Mouse (Mus musculus) stomach, postnatal 0 days (tissue): ENCODE results near the gene Spesp1. TPM values are rescaled to one million over a fixed set of nuclear protein-coding genes. Genes with fewer than 3 reads are reported as not detected.

ENCODE experiments used
- ATAC-seq: fragments of 200-750 bp; cut with Nextera tagmentation; 2 replicates; pipeline ENCODE4 v1.8.0; 2017; ENCODE audit not compliant: low FRiP score, low TSS enrichment
- DNase-seq: peaks from one replicate; pipeline ENCODE4 v3.0.0-alpha.2; 2016; ENCODE audit warnings: low spot score
- H3K27ac ChIP-seq: fragments of 300-500 bp; sonication (generic); replicated peaks from 2 replicates; pipeline ENCODE4 v1.5.1; 2014; ENCODE audit warnings: mild to moderate bottlenecking, control low read depth
- H3K27me3 ChIP-seq: fragments of 300-500 bp; sonication (generic); 2 replicates; pipeline ENCODE4 v1.6.1; 2014; ENCODE audit warnings: low read length; ENCODE audit not compliant: control insufficient read depth, insufficient read depth
- H3K36me3 ChIP-seq: fragments of 300-500 bp; sonication (generic); 2 replicates; pipeline ENCODE4 v1.6.1; 2014; ENCODE audit warnings: low read length, mixed read lengths; ENCODE audit not compliant: control insufficient read depth, insufficient read depth
- H3K4me1 ChIP-seq: fragments of 300-500 bp; sonication (generic); replicated peaks from 2 replicates; pipeline ENCODE4 v1.6.1; 2014; ENCODE audit warnings: antibody characterized with exemption; ENCODE audit not compliant: control insufficient read depth, insufficient read depth
- H3K4me2 ChIP-seq: fragments of 300-500 bp; sonication (generic); replicated peaks from 2 replicates; pipeline ENCODE4 v1.6.1; 2014; ENCODE audit warnings: low read depth, mild to moderate bottlenecking, control low read depth, moderate library complexity
- H3K4me3 ChIP-seq: fragments of 300-500 bp; sonication (generic); 2 replicates; pipeline ENCODE4 v1.5.1; 2014; ENCODE audit warnings: low read depth, low read length, control low read depth
- H3K9ac ChIP-seq: fragments of 300-500 bp; sonication (generic); 2 replicates; pipeline ENCODE4 v1.6.1; 2014; ENCODE audit warnings: mild to moderate bottlenecking, low read length, control low read depth, mixed read lengths
- H3K9me3 ChIP-seq: fragments of 300-500 bp; sonication (generic); 2 replicates; pipeline ENCODE4 v1.6.1; 2016; ENCODE audit warnings: low read length; ENCODE audit not compliant: control insufficient read depth
- CTCF ChIP-seq: IDR thresholded peaks from 2 replicates; pipeline ENCODE4 v1.5.1; 2016; ENCODE audit warnings: antibody characterized with exemption, low read depth, mild to moderate bottlenecking, moderate library complexity
- EP300 ChIP-seq: optimal IDR thresholded peaks from 2 replicates; pipeline ENCODE3; 2016; ENCODE audit warnings: antibody characterized with exemption
- WGBS: fragments of 180-500 bp; shearing (Covaris S2); extraction: QIAGEN DNeasy Blood & Tissue Kit; methylation state at CpG from one replicate; pipeline ENCODE4 v1.1.7; 2014; 5-methylcytosine and 5-hydroxymethylcytosine counted together
- polyA plus RNA-seq: library from polyadenylated mRNA; unstranded; fragments of >200 nt; fragmentation: Nextera tagmentation; extraction: Ambion mirVana; gene quantifications from 2 replicates; pipeline ENCODE4 v1.2.1, GENCODE M21; 2015

Gene Spesp1
- polyA plus RNA-seq, 1 experiment from 2014 or later: not detected

GRCm38 (mm10) chr9:62244612-62245010 lies 37.4 kb downstream of the Spesp1 start:
- no peak overlapping the region for H3K9ac ChIP-seq
- 35% methylated on average over 3 of the region's 3 CpGs for WGBS
- H3K27ac ChIP-seq: no peak overlapping the region
- DNase-seq: no peak
- H3K36me3 ChIP-seq: no peaks in the 10 kb centered on the region
- no peaks in the 10 kb centered on the region for H3K27me3 ChIP-seq
- peak; percentile 18; the same call in 1 of the 2 replicates for ATAC-seq
- no peak overlapping the region for H3K4me3 ChIP-seq
- H3K4me2 ChIP-seq: peak overlapping the region; percentile 30; the same call in 1 of the 2 replicates
- H3K9me3 ChIP-seq: no peaks in the 10 kb centered on the region
- TF ChIP-seq EP300 (no peak), CTCF (no peak)
- H3K4me1 ChIP-seq: no peaks in the 10 kb centered on the region

- no peaks in the 10 kb centered on the region for H3K9me3 ChIP-seq
- TF ChIP-seq EP300 (no peak), CTCF (peak; percentile 96)
- ATAC-seq (peak; percentile 68), DNase-seq (peak; percentile 86)
- no peaks in the 10 kb centered on the region for H3K27me3 ChIP-seq
- no peak overlapping the region for H3K4me3 ChIP-seq
- H3K4me1 ChIP-seq: no peaks in the 10 kb centered on the region
- H3K9ac ChIP-seq: no peak overlapping the region
- 27% methylated on average over 19 of the region's 19 CpGs for WGBS
- H3K4me2 ChIP-seq: peak overlapping the region; percentile 30
- H3K27ac ChIP-seq: no peak overlapping the region
- no peaks in the 10 kb centered on the region for H3K36me3 ChIP-seq
Observed at GRCm38 (mm10) chr9:62243991-62244611, 37.9 kb downstream of the Spesp1 start.

- no peaks in the 10 kb centered on the region for H3K4me1 ChIP-seq
- no peaks in the 10 kb centered on the region for H3K27me3 ChIP-seq
- DNase-seq (no peak), ATAC-seq (no peak)
- no peak overlapping the region for H3K27ac ChIP-seq
- no peak overlapping the region for H3K4me3 ChIP-seq
- no peaks in the 10 kb centered on the region for H3K36me3 ChIP-seq
- no peak overlapping the region for H3K9ac ChIP-seq
- H3K4me2 ChIP-seq: no peak overlapping the region
- no peak for TF ChIP-seq CTCF
- no peak for TF ChIP-seq EP300
- WGBS: 40% methylated on average over 10 of the region's 10 CpGs
- H3K9me3 ChIP-seq: no peaks in the 10 kb centered on the region
Observed at GRCm38 (mm10) chr9:62240036-62240435, 42.0 kb downstream of the Spesp1 start.

GRCm38 (mm10) chr9:62237381-62237980 lies 44.5 kb downstream of the Spesp1 start:
- no peak overlapping the region for H3K4me2 ChIP-seq
- H3K36me3 ChIP-seq: no peaks in the 10 kb centered on the region
- WGBS: 61% methylated on average over 9 of the region's 9 CpGs
- TF ChIP-seq CTCF (no peak), EP300 (no peak)
- H3K9ac ChIP-seq: no peak overlapping the region
- ATAC-seq: 0 out of 2 replicates have a peak, but pooled peaks have one; percentile 21
- no peak overlapping the region for H3K27ac ChIP-seq
- H3K9me3 ChIP-seq: no peaks in the 10 kb centered on the region
- DNase-seq: no peak
- H3K4me3 ChIP-seq: no peak overlapping the region
- H3K4me1 ChIP-seq: no peaks in the 10 kb centered on the region
- H3K27me3 ChIP-seq: no peaks in the 10 kb centered on the region

- H3K9me3 ChIP-seq: no peaks in the 10 kb centered on the region
- no peak overlapping the region for H3K9ac ChIP-seq
- H3K36me3 ChIP-seq: no peaks in the 10 kb centered on the region
- no peak overlapping the region for H3K27ac ChIP-seq
- H3K4me2 ChIP-seq: no peak overlapping the region
- H3K4me3 ChIP-seq: no peak overlapping the region
- 84% methylated on average over 2 of the region's 2 CpGs for WGBS
- no peaks in the 10 kb centered on the region for H3K27me3 ChIP-seq
- DNase-seq (no peak), ATAC-seq (no peak)
- H3K4me1 ChIP-seq: no peaks in the 10 kb centered on the region
- TF ChIP-seq CTCF: no peak
- no peak for TF ChIP-seq EP300
Observed at GRCm38 (mm10) chr9:62235501-62235900, 46.5 kb downstream of the Spesp1 start.

GRCm38 (mm10) chr9:62232649-62233048 lies 49.4 kb downstream of the Spesp1 start:
- no peak overlapping the region for H3K4me2 ChIP-seq
- WGBS: 73% methylated on average over 1 of the region's 1 CpGs
- H3K4me3 ChIP-seq: no peak overlapping the region
- no peak overlapping the region for H3K9ac ChIP-seq
- no peaks in the 10 kb centered on the region for H3K9me3 ChIP-seq
- no peak overlapping the region for H3K27ac ChIP-seq
- ATAC-seq: no peak
- no peaks in the 10 kb centered on the region for H3K36me3 ChIP-seq
- no peak for TF ChIP-seq EP300
- TF ChIP-seq CTCF: no peak
- no peak for DNase-seq
- H3K27me3 ChIP-seq: no peaks in the 10 kb centered on the region
- no peaks in the 10 kb centered on the region for H3K4me1 ChIP-seq
